Mouse (Mus musculus): ENCODE measurements around the gene Flii.

Gene Flii

DNA sequence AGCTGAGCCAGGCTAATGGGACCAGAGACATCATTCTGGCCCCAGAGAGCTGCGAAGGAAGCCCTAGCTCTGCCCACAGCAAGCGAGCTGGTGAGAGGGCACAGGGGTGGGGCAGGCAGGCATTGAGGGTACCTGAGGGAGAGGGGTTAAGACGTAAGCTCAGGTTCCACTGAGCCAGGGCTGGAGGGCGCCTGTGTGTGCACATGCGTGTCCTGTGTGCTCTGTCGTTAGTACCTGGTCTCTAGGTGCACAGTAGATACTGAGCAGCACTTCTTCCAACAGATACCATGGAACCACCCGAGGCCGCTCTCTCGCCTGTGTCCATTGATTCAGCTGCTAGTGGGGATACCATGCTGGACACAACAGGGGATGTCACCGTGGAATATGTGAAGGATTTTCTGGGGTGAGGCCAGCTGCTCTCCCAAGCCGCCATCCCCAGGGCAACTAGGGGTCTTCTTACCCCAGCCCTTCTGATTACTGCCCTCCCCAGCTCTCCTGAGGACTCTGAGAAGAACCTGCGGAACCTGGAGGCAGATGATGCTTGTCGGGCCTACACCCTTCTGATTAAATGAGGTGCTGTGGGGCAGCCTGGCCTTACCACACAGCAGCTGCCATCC is 14.3 kb downstream of the Flii start:
- DNase-seq, result peak; percentile 4

DNA sequence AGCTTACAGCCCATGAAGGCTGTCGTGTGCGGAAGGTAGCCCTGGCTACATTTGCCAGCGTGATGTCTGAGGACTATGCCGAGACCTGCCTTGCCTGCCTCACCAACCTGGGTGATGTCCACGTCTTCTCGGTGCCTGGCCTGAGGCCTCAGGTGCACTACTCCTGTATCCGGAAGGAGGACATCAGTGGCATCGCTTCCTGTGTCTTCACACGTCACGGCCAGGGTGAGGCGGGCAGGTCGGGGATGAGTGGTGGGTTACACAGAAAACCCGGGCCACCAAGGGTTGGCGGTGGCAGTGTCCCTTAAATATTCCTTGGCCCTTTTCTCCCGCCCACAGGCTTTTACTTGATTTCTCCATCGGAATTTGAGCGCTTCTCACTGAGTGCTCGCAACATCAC is 15.0 kb downstream of the Flii start:
- no peak for DNase-seq

DNA sequence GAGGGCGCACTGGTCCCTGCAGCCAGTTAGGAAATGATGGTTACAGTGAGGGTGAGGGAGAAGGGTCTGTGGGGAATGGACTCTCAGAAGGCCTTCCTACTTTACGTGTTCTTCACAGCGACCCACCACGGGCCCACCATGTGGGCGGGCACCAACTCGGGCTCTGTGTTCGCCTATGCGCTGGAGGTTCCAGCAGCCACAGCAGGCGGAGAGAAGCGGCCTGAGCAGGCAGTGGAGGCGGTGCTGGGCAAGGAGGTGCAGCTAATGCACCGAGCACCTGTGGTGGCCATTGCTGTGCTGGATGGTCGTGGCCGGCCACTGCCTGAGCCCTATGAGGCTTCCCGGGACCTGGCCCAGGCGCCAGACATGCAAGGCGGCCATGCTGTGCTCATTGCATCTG is 15.8 kb downstream of the Flii start:
- peak; percentile 2 for DNase-seq

DNA sequence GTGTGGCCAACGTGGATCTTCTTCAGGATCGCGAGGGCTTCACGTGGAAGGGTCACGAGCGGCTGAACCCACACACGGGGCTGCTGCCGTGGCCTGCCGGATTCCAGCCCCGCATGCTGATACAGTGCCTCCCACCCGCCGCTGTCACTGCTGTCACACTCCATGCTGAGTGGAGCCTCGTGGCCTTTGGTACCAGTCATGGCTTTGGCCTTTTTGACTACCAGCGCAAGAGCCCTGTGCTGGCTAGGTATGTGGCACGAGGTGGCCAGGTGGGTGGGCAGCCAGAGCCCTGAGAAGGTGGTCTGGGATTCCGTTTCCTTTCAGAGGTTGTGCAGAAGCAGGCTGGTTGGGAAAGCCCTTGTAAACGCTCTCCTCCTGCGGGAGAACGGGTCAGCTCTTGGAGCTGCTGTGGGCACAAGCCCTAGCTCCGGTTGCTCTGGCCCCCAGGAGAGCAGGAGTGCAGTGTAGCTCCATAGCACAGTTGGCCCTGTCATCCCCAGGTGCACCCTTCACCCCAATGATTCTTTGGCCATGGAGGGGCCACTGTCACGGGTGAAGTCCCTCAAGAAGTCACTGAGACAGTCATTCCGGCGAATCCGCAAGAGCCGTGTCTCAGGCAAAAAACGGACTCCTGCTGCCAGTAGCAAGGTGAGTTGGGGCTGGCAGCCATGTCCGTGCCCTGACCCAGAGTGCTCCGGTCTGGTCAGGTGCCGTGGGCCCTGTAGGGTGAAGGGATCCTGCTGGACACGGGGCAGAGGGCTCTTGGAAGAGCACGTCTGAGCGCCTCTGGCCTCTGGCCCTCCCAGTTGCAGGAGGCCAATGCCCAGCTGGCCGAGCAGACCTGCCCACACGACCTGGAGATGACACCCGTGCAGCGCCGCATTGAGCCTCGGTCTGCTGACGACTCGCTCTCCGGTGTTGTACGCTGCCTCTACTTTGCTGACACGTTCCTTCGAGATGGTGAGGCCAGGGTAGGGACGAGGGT is 17.3 kb downstream of the Flii start:
- peak; percentile 5 for DNase-seq

DNA sequence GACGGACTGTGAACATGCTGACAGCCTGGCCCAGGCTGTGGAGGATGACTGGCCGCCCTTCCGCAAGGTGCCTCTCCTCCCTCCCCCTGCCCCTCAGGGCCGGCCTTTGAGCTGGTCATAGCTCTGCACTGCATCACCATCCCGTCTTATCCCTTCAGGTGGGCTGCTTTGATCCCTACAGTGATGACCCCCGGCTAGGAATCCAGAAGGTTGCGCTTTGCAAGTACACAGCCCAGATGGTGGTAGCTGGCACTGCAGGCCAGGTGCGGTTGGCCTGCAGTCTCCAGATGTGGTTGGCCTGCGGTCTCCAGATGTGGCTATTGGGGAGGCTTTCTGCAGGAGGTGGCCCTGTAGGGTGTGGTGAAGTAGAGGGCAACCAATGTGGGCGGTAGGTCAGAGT is 18.4 kb downstream of the Flii start:
- DNase-seq, result peak; percentile 0

DNA sequence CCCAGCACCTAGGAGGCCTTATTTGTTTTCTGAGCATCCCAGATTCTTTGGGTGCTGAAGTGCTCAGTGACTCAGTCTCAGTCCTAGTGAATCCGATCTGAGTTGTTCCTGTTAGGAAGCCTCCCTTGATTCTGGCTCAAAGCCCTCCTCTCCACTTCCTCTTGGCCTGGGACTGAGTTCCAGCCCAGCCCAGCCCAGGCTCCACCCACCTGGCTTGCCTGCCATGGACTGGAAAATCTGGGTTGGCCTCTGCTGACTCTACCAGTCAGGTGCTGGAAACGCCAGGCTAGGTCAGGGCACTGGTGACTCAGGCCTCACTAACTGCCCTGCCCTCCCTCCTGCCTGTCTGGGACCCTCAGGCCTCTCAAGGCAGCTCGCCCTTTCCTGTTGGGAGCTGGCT is 19.4 kb downstream of the Flii start:
- DNase-seq, result peak; percentile 19

DNA sequence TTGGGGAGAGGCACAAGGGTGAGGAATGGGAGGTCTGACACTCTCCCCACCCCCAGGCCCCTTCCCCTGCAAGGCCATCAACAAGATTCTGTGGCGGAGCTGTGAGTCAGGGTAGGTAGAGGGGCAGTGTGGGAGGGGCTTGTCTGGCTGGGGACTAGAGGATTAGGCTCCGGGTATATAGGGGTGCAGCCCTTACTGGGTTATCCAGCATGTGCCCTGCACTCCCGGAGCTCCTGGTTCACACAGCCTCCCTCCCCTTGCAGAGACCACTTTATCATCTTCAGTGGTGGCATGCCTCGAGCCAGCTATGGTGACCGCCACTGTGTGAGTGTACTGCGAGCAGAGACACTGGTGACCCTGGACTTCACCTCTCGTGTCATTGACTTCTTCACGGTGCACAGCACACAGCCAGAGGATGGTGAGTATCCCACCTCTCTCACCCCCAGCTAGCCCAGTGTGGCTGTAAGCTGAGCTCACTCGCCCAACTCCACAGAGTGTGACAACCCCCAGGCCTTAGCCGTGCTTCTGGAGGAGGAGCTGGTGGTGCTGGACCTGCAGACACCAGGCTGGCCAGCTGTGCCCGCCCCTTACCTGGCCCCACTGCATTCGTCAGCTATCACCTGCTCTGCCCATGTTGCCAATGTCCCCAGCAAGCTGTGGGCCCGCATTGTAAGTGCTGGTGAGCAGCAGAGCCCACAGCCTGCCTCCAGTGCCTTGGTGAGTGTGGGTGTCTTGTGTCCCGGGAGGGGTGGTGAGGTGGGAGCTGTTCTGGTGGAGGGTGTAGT is 20.2 kb downstream of the Flii start:
- DNase-seq, result peak; percentile 6

DNA sequence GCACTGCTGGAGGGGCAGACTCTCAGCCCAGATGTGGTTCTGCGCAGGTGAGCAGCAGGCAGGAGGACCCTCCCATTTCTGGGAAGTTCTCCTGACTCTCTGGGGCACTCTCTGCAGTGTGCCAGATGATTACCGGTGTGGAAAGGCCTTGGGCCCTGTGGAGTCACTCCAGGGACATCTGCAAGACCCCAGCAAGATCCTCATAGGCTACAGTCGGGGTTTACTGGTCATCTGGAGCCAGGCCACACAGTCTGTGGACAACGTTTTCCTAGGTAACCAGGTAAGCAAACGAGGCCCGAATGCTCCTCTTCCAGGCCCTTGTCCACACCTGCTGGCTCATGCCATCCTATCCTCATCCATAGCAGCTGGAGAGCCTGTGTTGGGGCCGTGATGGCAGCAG is 21.0 kb downstream of the Flii start:
- DNase-seq, result no peak

DNA sequence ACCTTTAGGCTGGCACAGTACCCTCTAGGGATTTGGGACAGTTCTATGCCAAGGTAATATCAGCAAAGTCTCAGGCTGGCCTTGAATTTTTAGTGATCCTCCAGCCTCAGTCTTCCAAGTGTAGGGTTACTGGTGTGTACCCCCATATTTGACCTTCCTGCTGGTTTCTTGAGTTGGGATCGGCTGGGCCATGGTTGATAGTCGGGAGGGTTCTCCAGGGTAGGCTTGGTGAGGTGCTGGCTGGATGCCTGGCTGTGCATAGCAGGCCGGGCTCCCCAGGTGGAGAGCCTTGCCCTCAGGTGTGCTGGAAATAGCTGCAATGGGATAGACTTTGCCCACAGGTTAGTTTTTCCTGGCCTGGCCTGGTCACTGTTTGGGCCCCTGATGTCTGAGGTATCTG is 21.8 kb downstream of the Flii start:
- DNase-seq, result peak; percentile 6

DNA sequence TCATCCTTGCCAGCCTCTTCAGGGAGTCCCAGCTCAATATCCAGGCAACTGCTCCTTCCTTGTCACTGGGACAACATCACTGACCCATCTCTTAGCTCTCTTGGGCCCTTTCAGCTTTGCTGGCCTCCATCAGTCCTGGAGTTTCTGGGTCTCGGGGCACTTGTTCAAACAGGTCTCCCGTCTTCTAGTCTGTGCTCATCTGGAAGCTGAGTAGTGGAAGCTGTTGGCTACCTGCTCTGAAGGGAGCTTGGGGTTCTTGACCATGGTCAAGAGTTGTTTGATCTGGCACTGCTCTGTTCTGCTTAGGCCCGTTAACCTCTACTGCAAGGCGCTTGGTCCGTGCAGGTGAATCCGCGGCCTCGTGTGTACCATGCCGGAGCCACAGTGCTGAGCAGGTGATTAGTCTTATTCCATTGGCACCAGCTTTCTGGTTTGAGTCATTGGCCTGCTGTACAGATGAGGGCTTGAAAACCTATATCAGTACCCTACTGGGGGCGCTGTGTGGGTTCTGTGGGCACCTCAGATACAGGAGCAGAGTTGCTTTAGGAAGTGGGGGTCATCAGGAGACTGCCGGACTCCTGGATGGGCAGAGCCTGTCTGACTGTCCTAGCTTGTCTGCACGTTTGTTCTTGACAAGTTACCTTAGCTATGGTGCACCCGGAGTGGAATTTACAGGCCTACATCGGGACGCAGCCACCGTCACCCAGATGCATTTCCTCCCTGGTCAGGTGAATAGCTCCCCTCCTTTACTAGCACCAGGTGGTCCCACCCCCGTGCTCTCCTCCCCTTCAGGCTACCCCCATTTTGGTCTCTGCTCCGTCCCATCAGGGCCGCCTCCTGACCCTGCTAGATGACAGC is 22.8 kb downstream of the Flii start:
- peak; percentile 13 for DNase-seq

DNA sequence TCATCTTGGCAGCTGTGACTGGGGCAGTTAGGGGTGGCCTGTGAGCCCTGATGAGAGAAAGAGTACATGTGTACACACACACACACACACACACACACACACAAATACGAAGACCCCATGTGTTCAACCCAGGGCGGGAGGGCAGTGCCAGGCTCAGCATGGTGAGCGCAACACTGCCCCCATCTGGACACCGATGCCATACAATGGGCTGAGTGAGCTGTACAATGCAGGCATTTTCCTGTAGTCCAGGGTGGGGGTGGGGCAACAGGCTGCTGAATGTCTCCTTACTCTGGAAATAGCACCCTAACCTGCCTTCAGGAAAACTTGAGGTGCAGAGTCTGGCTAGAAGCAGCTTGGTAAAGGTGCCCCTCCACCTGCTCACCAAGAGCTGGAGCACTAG is 23.9 kb downstream of the Flii start:
- DNase-seq, result peak; percentile 51

DNA sequence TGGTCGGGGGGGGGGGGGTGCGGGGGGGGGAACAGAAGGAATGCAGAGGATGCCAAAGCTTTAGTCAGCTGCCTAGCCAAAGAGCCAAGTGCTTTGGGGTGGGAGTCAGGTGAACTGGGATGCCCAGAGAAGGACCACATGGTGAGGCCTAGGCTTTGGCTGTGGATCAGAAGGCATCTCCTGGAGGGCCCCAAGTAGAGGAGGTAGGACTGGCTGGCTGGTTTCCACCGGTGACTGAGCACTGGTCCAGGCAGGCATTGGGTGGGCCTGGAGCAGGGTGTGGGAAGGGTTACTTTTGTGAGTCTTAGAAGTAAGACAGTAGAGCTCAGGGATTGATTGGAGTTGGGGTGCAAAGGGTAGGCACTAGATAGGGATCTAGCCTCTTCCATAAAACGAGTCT is 25.5 kb downstream of the Flii start:
- DNase-seq, result peak; percentile 25

DNA sequence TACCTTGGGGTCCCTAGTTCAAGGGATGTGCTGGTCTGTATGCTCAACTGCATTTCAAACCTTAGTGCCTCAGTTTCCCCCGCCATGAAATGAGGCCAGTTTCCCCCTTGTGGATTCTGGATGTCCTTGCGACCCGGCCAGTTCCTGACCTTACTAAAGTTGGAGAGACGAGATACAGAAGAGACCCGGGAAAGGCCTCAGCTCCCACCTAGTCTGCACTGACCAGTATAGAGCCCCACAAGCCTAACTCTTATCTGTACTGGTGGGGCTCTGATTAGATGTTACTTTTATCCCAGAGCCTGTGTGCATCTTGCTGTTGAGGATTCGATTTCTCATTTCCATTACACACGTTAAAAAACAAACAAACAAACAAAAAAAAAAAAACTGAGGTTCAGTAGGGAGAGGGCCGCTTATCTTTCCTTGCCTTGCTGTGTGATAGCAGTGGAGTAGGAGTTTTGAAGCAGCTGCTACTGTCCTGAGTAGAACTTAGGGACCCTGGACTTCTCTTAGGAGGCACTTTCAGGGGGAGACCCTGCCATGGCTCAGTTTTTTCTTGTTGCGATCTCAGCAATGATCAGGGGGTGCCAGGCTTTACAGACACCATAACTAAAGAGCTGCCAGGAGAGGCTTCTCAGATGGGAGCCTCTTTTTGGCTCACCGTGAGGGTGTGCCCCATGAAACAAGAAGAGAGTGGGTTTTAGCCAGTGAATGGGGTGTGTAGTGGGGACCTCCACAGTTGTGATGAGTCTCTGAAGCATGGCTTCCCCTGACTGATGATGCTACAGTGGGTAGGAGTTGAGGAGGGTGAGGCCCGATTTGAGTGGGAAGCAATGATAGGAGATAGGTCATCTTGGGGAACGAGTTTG is 26.5 kb downstream of the Flii start:
- peak; percentile 15 for DNase-seq

DNA sequence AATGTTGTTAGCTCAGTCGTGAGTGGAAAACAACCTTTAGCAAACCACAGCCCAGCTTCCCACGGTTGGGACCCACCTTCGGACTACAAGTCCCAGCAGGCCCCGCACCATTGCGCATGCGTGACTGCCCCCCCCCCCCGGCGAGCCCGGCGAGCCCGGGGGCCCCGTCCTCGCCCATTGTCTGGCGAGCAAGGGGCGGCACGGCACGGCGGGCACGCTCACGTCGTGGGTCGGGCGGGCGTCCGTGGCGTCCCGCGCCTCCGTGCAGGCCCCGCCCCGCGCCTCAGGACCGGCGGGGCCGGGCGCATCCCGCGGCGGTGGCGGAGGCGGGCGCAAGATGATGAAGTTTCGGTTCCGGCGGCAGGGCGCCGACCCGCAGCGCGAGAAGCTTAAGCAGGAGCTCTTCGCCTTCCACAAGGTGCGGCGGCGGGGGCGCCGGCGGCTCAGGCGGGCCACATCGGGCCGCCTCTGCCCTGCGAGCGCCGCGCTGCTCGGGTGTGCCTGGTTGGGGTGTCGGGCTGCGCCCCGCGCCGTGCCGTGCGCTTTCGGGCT is 27.5 kb downstream of the Flii start, which contains the start of gene Llgl1:
Gene Llgl1 (plus strand): TSS at position 200 of the 552 bp plus-strand sequence.
- peak; percentile 89 for DNase-seq

DNA sequence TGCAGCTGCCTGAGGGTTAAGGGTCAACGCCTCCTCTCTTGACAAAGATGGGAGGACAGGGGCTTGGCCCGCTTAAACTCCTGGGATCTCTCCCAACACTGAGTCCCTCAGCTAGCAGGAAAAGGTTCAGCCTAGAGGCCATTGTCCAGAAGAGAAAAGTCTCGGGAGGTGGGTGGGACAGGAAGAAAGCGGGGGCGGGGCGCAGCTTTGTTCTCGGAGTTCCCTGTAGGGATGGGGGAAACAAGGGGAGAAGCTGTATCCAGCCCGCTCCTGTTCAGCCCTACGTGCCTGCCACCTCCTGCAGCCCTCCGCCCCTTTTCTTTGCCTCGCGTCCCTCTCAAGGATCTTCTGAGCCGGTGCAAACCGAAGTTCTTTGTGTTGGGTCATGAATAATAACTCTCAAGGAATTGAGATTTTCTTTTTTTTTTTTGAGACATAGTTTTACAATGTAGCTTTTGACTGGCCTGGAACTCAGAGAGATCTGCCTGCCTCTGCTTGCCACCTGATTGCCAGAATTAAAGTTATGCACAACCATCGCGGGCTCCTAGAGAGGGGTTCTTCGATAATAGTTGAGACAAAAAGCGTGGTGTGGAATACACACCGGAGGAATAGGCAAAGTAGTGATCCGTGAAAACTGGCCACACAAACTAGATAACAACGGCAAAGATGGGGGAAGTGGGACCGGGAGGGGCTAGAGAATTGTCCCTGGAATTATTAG is 28.1 kb downstream of the Flii start:
- peak; percentile 38 for DNase-seq

DNA sequence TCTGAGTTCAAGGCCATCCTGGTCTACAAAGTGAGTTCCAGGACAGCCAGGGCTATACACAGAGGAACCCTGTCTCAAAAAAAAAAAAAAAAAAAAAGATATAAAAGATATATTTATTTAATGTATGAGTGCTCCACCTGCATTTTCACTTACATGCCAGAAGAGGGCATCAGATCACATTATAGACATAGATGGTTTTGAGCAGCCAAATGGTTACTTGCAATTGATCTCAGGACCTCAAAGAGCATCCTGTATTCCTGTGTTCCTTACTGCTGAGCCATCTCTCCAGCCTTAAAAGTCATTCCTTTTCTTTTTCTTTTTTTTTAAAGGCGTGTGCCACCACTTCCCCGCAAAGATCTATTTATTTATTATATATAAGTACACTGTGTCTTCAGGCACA is 29.5 kb downstream of the Flii start:
- DNase-seq, result peak; percentile 3

DNA sequence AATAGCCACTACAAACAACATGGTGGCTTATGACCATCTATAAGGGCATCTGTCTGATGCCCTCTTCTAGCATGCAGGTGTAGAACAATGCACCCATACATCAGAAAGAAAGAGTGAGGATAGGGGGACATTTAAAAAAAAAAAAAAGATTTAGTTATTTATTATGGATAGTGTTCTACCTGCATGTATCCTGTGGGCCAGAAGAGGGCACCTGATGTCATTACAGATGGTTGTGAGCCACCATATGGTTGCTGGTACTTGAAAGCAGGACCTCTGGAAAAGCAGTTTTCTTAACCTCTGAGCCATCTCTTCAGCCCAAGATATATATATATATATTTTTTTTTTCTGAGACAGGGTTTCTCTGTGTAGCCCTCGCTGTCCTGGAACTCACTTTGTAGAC is 30.9 kb downstream of the Flii start:
- no peak for DNase-seq

Measured in cerebellum, adult 11 months (tissue).